Mouse (Mus musculus) hindbrain, embryonic 11.5 days (tissue): ENCODE measurements at regions not wholly inside any gene's neighbourhood (a gene's known extent, or its start where the extent isn't known, plus 50 kb on each side); places are given as distances from the start of the nearest gene placed in this dataset.
"Not testable (repeated sequence)": the region's sequence is repeated elsewhere in the genome, so short reads cannot be mapped to it uniquely, and the experiment has no call there.

ENCODE experiments used
- ATAC-seq: fragments of 200-750 bp; cut with Nextera tagmentation; 2 replicates; pipeline ENCODE4 v1.8.0; 2017; ENCODE audit warnings: mild to moderate bottlenecking, moderate TSS enrichment, moderate library complexity; ENCODE audit not compliant: low FRiP score
- DNase-seq: peaks from one replicate; pipeline ENCODE4 v3.0.0-alpha.2; 2015; ENCODE audit warnings: low spot score
- H3K27ac ChIP-seq: fragments of 300-500 bp; sonication (generic); 2 replicates; pipeline ENCODE4 v1.5.1; 2014; ENCODE audit warnings: mild to moderate bottlenecking, low read depth, low read length
- H3K27me3 ChIP-seq: fragments of 300-500 bp; sonication (generic); 2 replicates; pipeline ENCODE4 v1.6.1; 2014; ENCODE audit warnings: mild to moderate bottlenecking, low read length, moderate library complexity, mixed read lengths; ENCODE audit not compliant: control insufficient read depth, insufficient read depth
- H3K36me3 ChIP-seq: fragments of 300-500 bp; sonication (generic); 2 replicates; pipeline ENCODE4 v1.6.1; 2014; ENCODE audit warnings: mild to moderate bottlenecking, low read length, moderate library complexity, mixed read lengths; ENCODE audit not compliant: control insufficient read depth, insufficient read depth
- H3K4me1 ChIP-seq: fragments of 300-500 bp; sonication (generic); replicated peaks from 2 replicates; pipeline ENCODE4 v1.6.1; 2014; ENCODE audit warnings: low read length, mixed read lengths; ENCODE audit not compliant: control insufficient read depth, insufficient read depth
- H3K4me2 ChIP-seq: fragments of 300-500 bp; sonication (generic); replicated peaks from 2 replicates; pipeline ENCODE4 v1.6.1; 2014; ENCODE audit warnings: mild to moderate bottlenecking, low read depth, low read length
- H3K4me3 ChIP-seq: fragments of 300-500 bp; sonication (generic); 2 replicates; pipeline ENCODE4 v1.5.1; 2014; ENCODE audit warnings: low read depth, low read length
- H3K9ac ChIP-seq: fragments of 300-500 bp; sonication (generic); 2 replicates; pipeline ENCODE4 v1.6.1; 2014; ENCODE audit warnings: low read depth, low read length
- H3K9me3 ChIP-seq: fragments of 300-500 bp; sonication (generic); 2 replicates; pipeline ENCODE4 v1.6.1; 2016; ENCODE audit warnings: low read length; ENCODE audit not compliant: control insufficient read depth
- WGBS: fragments of 180-500 bp; shearing (Covaris S2); extraction: QIAGEN DNeasy Blood & Tissue Kit; methylation state at CpG from one replicate; pipeline ENCODE4 v1.1.7; 2014; 5-methylcytosine and 5-hydroxymethylcytosine counted together

GRCm38 (mm10) chr1:113395267-113395824, 1530.6 kb upstream of the Dsel start:
- Histone ChIP-seq H3K9me3 (no peaks in the 10 kb centered on the region), H3K4me1 (no peaks in the 10 kb centered on the region), H3K4me3 (no peak overlapping the region), H3K9ac (no peak overlapping the region), H3K4me2 (no peak overlapping the region), H3K27me3 (no peaks in the 10 kb centered on the region), H3K36me3 (no peaks in the 10 kb centered on the region), H3K27ac (no peak overlapping the region)
- 88% methylated on average over 6 of the region's 6 CpGs for WGBS
- ATAC-seq: no peak
- DNase-seq: no peak

- H3K27ac ChIP-seq, H3K9me3 ChIP-seq, H3K27me3 ChIP-seq, H3K9ac ChIP-seq, H3K36me3 ChIP-seq, H3K4me3 ChIP-seq, H3K4me1 ChIP-seq, H3K4me2 ChIP-seq, ATAC-seq, DNase-seq: not testable (repeated sequence)
- WGBS: 86% methylated on average over 3 of the region's 3 CpGs
Measured at GRCm38 (mm10) chr1:113394326-113394725, 1529.6 kb upstream of the Dsel start.

GRCm38 (mm10) chr1:113392962-113393361, 1528.2 kb upstream of the Dsel start:
- Histone ChIP-seq H3K9me3 (no peaks in the 10 kb centered on the region), H3K4me3 (no peak overlapping the region), H3K36me3 (no peaks in the 10 kb centered on the region), H3K4me2 (no peak overlapping the region), H3K4me1 (no peaks in the 10 kb centered on the region), H3K27me3 (no peaks in the 10 kb centered on the region), H3K27ac (no peak overlapping the region), H3K9ac (no peak overlapping the region)
- DNase-seq: no peak
- no peak for ATAC-seq

DNA sequence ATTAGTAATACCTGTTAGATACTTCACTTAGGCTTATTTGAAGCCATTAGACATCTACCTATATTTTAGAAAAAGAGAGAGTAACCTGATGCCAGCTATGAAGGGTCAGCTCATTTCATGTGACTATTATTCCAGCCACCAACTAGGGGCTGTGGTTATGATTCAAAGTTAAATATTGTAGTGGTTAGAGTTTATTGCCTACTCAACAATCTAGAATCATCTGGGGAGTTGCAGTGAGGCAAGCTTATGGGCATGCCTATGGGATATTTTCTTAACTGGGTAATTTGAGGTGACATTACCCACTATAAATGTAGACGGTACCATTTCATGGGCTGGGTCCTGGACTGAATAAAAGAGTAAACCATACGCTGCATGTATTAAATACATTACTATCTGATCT, 1525.2 kb upstream of the Dsel start:
- no peak overlapping the region for H3K4me3 ChIP-seq
- H3K9ac ChIP-seq: no peak overlapping the region
- H3K36me3 ChIP-seq: no peaks in the 10 kb centered on the region
- H3K4me1 ChIP-seq: no peaks in the 10 kb centered on the region
- no peak overlapping the region for H3K4me2 ChIP-seq
- 93% methylated on average over 2 of the region's 2 CpGs for WGBS
- H3K27me3 ChIP-seq: no peaks in the 10 kb centered on the region
- ATAC-seq (no peak), DNase-seq (no peak)
- H3K9me3 ChIP-seq: no peaks in the 10 kb centered on the region
- no peak overlapping the region for H3K27ac ChIP-seq

DNA sequence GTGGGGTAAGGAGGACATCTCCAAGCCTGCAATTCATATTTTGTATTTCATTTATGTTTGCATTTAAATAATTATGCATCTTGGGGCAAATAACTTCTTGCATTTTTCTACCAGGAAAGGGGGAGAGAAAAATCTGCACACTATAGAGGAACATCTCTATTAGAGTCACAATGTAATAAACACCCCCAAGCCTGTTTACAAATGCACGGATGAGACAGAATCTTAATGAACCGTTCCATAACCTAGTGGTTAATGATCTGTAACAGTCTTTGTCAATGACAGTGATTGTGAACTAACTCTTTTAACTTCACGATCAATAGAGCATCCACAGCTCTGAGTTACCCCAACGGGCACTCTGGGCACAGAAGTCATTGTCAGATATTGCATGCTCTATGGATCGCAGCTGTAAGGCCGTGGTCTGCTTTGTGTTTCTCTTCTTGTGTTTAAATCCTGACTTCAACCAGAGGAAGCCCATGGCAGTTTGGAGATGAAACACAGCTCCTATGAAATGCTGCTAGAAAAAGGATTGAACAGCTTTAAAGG, 1520.2 kb upstream of the Dsel start:
- no peak overlapping the region for H3K9ac ChIP-seq
- H3K36me3 ChIP-seq: no peaks in the 10 kb centered on the region
- DNase-seq: peak; percentile 3
- H3K4me1 ChIP-seq: no peaks in the 10 kb centered on the region
- H3K4me3 ChIP-seq: no peak overlapping the region
- no peaks in the 10 kb centered on the region for H3K27me3 ChIP-seq
- H3K27ac ChIP-seq: no peak overlapping the region
- ATAC-seq: peak; percentile 66; the same call in 1 of the 2 replicates
- WGBS: 51% methylated on average over 6 of the region's 6 CpGs
- no peaks in the 10 kb centered on the region for H3K9me3 ChIP-seq
- H3K4me2 ChIP-seq: no peak overlapping the region

GRCm38 (mm10) chr1:113383717-113384116, 1519.0 kb upstream of the Dsel start:
- Histone ChIP-seq H3K27me3 (no peaks in the 10 kb centered on the region), H3K9ac (no peak overlapping the region), H3K36me3 (no peaks in the 10 kb centered on the region), H3K9me3 (no peaks in the 10 kb centered on the region), H3K4me2 (no peak overlapping the region), H3K4me1 (no peaks in the 10 kb centered on the region), H3K27ac (no peak overlapping the region), H3K4me3 (no peak overlapping the region)
- 100% methylated on average over 2 of the region's 2 CpGs for WGBS
- DNase-seq: no peak
- ATAC-seq: no peak

- H3K4me2 ChIP-seq: no peak overlapping the region
- no peak overlapping the region for H3K27ac ChIP-seq
- H3K36me3 ChIP-seq: no peaks in the 10 kb centered on the region
- 69% methylated on average over 1 of the region's 1 CpGs for whole genome bisulfite sequencing
- H3K27me3 ChIP-seq: no peaks in the 10 kb centered on the region
- ATAC-seq (no peak), DNase-seq (no peak)
- no peaks in the 10 kb centered on the region for H3K4me1 ChIP-seq
- no peak overlapping the region for H3K4me3 ChIP-seq
- H3K9ac ChIP-seq: no peak overlapping the region
- H3K9me3 ChIP-seq: no peaks in the 10 kb centered on the region
Measured at GRCm38 (mm10) chr1:113372679-113373078, 1508.0 kb upstream of the Dsel start.

DNA sequence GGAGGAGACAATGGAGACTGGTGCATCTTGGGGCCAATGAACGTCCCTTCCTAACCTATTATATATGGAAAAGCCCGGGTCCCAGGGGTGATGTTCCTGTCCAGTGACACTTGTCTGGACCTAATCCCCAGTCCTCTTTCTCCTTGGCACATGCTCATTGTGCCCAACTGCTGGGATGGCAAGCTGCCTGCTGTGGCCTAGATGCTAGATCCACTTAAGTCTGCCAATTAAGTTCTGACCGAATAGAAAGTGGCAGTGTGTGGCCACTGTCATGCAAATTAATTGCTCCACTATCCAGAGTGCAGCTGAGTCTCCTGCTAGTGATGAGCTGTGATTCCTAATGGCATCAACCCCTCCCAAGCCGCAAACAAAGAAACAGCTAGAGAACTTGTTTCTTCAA, 1493.5 kb upstream of the Dsel start:
- Histone ChIP-seq H3K4me3 (no peak overlapping the region), H3K4me1 (no peaks in the 10 kb centered on the region), H3K27ac (no peak overlapping the region), H3K9ac (no peak overlapping the region), H3K4me2 (no peak overlapping the region), H3K27me3 (no peaks in the 10 kb centered on the region), H3K36me3 (no peaks in the 10 kb centered on the region), H3K9me3 (no peaks in the 10 kb centered on the region)
- WGBS: 41% methylated on average over 4 of the region's 4 CpGs
- ATAC-seq: peak; percentile 71; the same call in 1 of the 2 replicates
- peak; percentile 1 for DNase-seq

DNA sequence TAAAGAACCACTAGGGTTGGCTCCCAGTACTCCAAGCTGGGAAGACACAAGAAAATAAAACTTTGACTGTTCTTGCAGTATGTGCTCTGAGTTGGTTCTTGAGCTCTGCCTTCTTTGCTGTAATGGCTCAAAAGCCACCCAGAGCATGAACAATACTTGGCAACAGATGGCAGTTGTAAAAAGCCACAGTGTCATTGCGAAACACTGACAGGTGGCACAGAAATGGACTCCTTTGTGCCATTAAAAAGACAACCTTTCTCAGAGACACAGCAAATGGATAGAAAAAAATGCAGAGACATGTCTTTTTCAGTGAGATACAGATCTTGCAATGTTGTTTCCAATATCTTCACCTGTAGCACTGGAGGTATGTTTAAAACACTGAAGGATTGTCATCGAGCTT, 1443.3 kb upstream of the Dsel start:
- Histone ChIP-seq H3K9ac (no peak overlapping the region), H3K36me3 (no peaks in the 10 kb centered on the region)
- 89% methylated on average over 2 of the region's 2 CpGs for WGBS

More for the DNA sequence above, 1443.3 kb upstream of the Dsel start:
- no peak for ATAC-seq
- Histone ChIP-seq H3K4me1 (no peaks in the 10 kb centered on the region), H3K27ac (no peak overlapping the region), H3K4me3 (no peak overlapping the region), H3K27me3 (no peaks in the 10 kb centered on the region), H3K4me2 (no peak overlapping the region), H3K9me3 (no peaks in the 10 kb centered on the region)
- no peak for DNase-seq
